Mouse (Mus musculus) bone marrow, adult 2 months (tissue): ENCODE results near the gene Sh3bp5.

ENCODE experiments used
- CTCF ChIP-seq: fragments of 200-500 bp; IDR thresholded peaks from 2 replicates; pipeline ENCODE4 v1.5.1; 2011; ENCODE audit warnings: low read length, control low read depth; ENCODE audit not compliant: control insufficient read depth, insufficient read depth
- POLR2A ChIP-seq: fragments of 200-500 bp; IDR thresholded peaks from 2 replicates; pipeline ENCODE4 v1.6.1; 2011; ENCODE audit warnings: low read depth, mild to moderate bottlenecking, control low read depth, low read length, borderline replicate concordance; ENCODE audit not compliant: control insufficient read depth

GRCm38 (mm10) chr14:31431789-31432330, 4.0 kb downstream of the Sh3bp5 start:
- TF ChIP-seq POLR2A (no peak), CTCF (no peak)
